Comparison of ENCODE assay signal across 17 mouse cellular contexts in the genomic region with DNA sequence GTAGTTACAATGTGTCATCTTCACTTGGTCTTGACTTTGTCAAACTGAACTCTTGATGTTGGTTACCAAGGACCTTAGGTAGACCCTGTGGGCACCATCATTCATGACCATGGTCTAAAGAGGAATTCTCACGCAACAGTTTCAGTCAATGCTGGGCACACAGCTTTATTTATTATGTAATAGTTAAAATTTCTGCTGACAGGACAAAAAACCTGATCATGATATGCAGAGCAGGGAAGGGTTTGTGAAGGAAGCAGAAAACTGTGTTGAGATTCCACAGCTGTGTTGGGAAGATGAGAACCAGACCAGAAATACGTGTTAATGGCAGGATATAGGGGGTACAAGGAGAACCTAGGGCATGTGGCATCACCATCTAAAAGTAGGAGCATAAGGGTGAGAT.
DNase-seq lines count a peak whose midpoint lies in the region; TF ChIP-seq lines count a peak whose summit lies in the region.
"Had no signal": no experiment of that assay in that cellular context is flagged by ENCODE, and none has a peak within 500 bp of the region (broad histone marks: within the 10 kb centered on the region; RNA-seq: fewer than 3 reads in every experiment).

No protein-coding gene starts in this region.

- H3K79me2 ChIP-seq in CH12.LX (replicated peaks; ENCODE audit: control insufficient read depth, extremely low read depth, insufficient read depth, poor library complexity, severe bottlenecking): no peaks in the 10 kb centered on the region

- H3K36me3 ChIP-seq in CH12.LX (replicated peaks in 1 of 2; ENCODE audit: control insufficient read depth in 1 of 2, insufficient read depth in 1 of 2, low read length in 1 of 2) (no peaks in the 10 kb centered on the region), ES-E14 (ENCODE audit: control insufficient read depth, insufficient read depth, low read length, poor library complexity, severe bottlenecking) (no peaks in the 10 kb centered on the region)
- H3K36me3 ChIP-seq: G1E had no signal

- TF ChIP-seq EP300 in CH12.LX (IDR thresholded peaks at IDR 0.05; ENCODE audit: low read length): no peak

- H3K9ac ChIP-seq in CH12.LX (ENCODE audit: insufficient read depth, low read depth): no peak overlapping the region
- H3K9ac ChIP-seq in ES-E14 (ENCODE audit: insufficient read depth, low read depth, low read length, poor library complexity, severe bottlenecking): no peak overlapping the region

- in situ Hi-C loops in CH12.LX (cut with MboI; ENCODE audit: low pct_ligation_motif_present, low pct_unique_long_range_greater_than_20kb, low sequenced_read_pairs): no loop called here
- in situ Hi-C loops in ES-E14 (cut with MboI; ENCODE audit: low sequenced_read_pairs in 2 of 2, unreplicated experiment in 2 of 2): no loop called here

- dilution Hi-C loops in CH12.LX (cut with MboI; ENCODE audit: extremely low pct_ligation_motif_present, extremely low pct_unique_long_range_greater_than_20kb, low sequenced_read_pairs): no loop called here

- TF ChIP-seq POLR2A in CH12.LX (IDR thresholded peaks at IDR 0.05; ENCODE audit: low read depth, low read length): no peak

- H3K27ac ChIP-seq in CH12.LX (ENCODE audit: insufficient read depth, low read depth) (no peak overlapping the region), ES-E14 (ENCODE audit: insufficient read depth, low read depth, low read length, poor library complexity, severe bottlenecking) (no peak overlapping the region)

- no peak for TF ChIP-seq RAD21 in CH12.LX (IDR thresholded peaks at IDR 0.05; ENCODE audit: low read depth, low read length)

- H3K4me2 ChIP-seq in CH12.LX (ENCODE audit: insufficient read depth, low read depth, poor library complexity, severe bottlenecking): no peak overlapping the region

- DNase-seq in CH12.LX (ENCODE audit: extremely low read depth) (no peak), ES-E14 (ENCODE audit: low read depth, low spot score) (no peak)
- DNase-seq in layer of hippocampus, adult 9-10 months (ENCODE audit: low spot score): no peak
- DNase-seq in cerebellum, adult 18-20 months: no peak
- DNase-seq: adrenal gland, adult 2 months; adrenal gland, adult 8-10 months; adrenal gland, postnatal 10 days; adrenal gland, postnatal 14 days; adrenal gland, postnatal 25 days; adrenal gland, postnatal 36 days; B cell, adult 2 months; cerebellum, adult 11 months; cerebellum, adult 11-12 months; cerebellum, adult 2 months; cerebellum, adult 8-10 months; cerebellum, adult 9-10 months had no signal

- H3K4me1 ChIP-seq in CH12.LX (ENCODE audit: control insufficient read depth in 1 of 2, insufficient read depth in 2 of 2): no peaks in the 10 kb centered on the region
- no peaks in the 10 kb centered on the region for H3K4me1 ChIP-seq in ES-E14 (ENCODE audit: control insufficient read depth in 2 of 2, insufficient read depth in 2 of 2, low read length in 2 of 2, poor library complexity in 1 of 2)

- peaks cover 69% of the 10 kb centered on the region for H3K27me3 ChIP-seq in CH12.LX (replicated peaks)

- no peak overlapping the region for H3K4me3 ChIP-seq in CH12.LX (replicated peaks in 1 of 3; ENCODE audit: low read depth in 2 of 3, low read length in 2 of 3, poor library complexity in 1 of 3)
- no peak overlapping the region for H3K4me3 ChIP-seq in ES-E14 (ENCODE audit: insufficient read depth in 1 of 2, low read depth in 1 of 2, low read length in 2 of 2, poor library complexity in 1 of 2, severe bottlenecking in 1 of 2)

- H3K9me3 ChIP-seq in CH12.LX (replicated peaks; ENCODE audit: low read length) (no peaks in the 10 kb centered on the region), ES-E14 (ENCODE audit: control insufficient read depth, insufficient read depth, low read depth, low read length) (no peaks in the 10 kb centered on the region)

- TF ChIP-seq CTCF in CH12.LX (conservative IDR thresholded peaks at IDR 0.05 in 1 of 2, IDR thresholded peaks at IDR 0.05 in 1 of 2; ENCODE audit: low read depth in 2 of 2, low read length in 2 of 2): no peak

TF ChIP-seq in CH12.LX, 34 proteins besides CTCF, POLR2A, EP300 and RAD21:
- TF ChIP-seq UBTF (IDR thresholded peaks at IDR 0.05; ENCODE audit: low read depth, low read length) (no peak), ZMIZ1 (IDR thresholded peaks at IDR 0.05; ENCODE audit: low read depth, low read length) (no peak), PAX5 (IDR thresholded peaks at IDR 0.05; ENCODE audit: low read length) (no peak), JUN (IDR thresholded peaks at IDR 0.05; ENCODE audit: insufficient read depth, low read depth, low read length) (no peak), MAFK (IDR thresholded peaks at IDR 0.05; ENCODE audit: insufficient replicate concordance, low read length) (peak; percentile 71; the same call in 1 of the 2 replicates)
TF ChIP-seq in CH12.LX: peak in this region for 1.

TF ChIP-seq in ES-E14, 5 proteins besides CTCF, POLR2A, EP300 and RAD21:
- no peak for TF ChIP-seq ZC3H11A (IDR thresholded peaks at IDR 0.05; ENCODE audit: borderline replicate concordance, low read depth, low read length)
- no peak for TF ChIP-seq HCFC1 (IDR thresholded peaks at IDR 0.05; ENCODE audit: borderline replicate concordance, insufficient read depth, low read length)
- TF ChIP-seq ZNF384 (IDR thresholded peaks at IDR 0.05; ENCODE audit: low read depth, low read length): no peak
- peak; percentile 73 for TF ChIP-seq MAFK (IDR thresholded peaks at IDR 0.05; ENCODE audit: insufficient read depth, low read depth, low read length)
- TF ChIP-seq CHD2 (IDR thresholded peaks at IDR 0.05; ENCODE audit: low read depth, low read length): no peak
